Mouse (Mus musculus) embryonic stem cell, embryonic (primary cell): ENCODE measurements at regions not wholly inside any gene's neighbourhood (a gene's known extent, or its start where the extent isn't known, plus 50 kb on each side); places are given as distances from the start of the nearest gene placed in this dataset.

ENCODE experiments used
- CTCF ChIA-PET, 4 experiments: fragments of 300-600 bp in 2 of 4; fragments of 350-600 bp in 2 of 4; sonication (Branson Sonifier 250); formaldehyde crosslinking; loops; one replicate each; lab custom pipeline; 2022; ENCODE audit warnings: inconsistent platforms in 2 of 4; lab: Charles Lee
- POLR2A ChIA-PET, 4 experiments: fragments of 300-600 bp in 2 of 4; fragments of 350-600 bp in 2 of 4; sonication (Branson Sonifier 250); formaldehyde crosslinking; loops; one replicate each; lab custom pipeline; 2022; ENCODE audit warnings: antibody characterized with exemption in 4 of 4, inconsistent platforms in 1 of 4; lab: Charles Lee

- CTCF ChIA-PET = interaction anchor here in 1 of 4 experiments (0.9 kb wide), 1 partner anchor 403 kb away, joined by 3 read pairs; no protein-coding TSS in a partner anchor
- POLR2A ChIA-PET = no interaction called here
Observed at GRCm38 (mm10) chr10:9119249-9119648, 233.4 kb upstream of the Sash1 start.

DNA sequence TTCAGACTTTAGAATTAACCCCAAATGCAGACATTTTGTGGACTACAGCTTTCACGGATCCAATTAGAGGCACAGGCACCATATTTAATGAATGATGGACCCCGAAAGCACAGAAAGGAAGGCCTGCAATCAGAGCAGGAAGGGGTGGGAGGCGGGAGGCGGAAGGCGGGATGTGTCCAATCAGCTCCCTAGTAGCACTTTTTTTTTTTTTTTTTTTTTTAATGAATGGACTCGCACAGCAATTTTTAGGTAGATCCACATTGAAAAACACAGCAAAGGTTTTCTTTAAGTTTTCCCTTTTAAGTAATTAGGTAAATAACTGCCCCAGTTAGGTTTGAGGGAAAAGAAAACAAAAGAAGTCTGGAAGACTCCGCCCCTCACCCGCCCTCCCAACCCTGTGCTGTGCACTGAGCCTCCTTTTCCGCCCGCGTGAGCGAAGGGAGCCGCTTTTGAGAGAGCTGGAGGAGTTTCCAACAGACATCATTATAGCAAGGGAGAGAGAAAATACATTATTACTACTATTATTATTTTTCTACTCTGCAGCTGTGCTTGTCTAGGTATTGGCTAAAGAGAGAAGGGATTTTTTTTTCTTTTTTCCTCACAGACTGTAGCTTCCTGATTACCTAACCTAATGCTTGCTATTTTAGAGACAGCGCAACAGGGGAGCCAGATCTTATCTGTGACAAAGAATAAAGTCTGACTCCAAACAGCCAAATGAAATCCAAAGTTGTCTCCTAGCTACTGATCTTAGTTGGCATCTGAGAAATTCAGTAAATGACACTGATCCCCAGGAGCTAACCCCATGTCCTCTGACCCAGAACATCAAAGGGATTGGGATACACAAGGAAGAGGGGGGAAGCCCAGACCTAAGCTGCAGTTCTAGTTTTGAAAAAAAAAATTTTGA lies 232.0 kb upstream of the Sash1 start:
- ChIA-PET POLR2A (interaction anchor here in 1 of 4 experiments (0.6 kb wide), 2 partner anchors 455 to 606 kb away, joined by 3 to 4 read pairs; no protein-coding TSS in a partner anchor), CTCF (interaction anchor here in 2 of 4 experiments (0.6 kb wide), 2 partner anchors 32 to 1177 kb away, joined by 3 to 4 read pairs; no protein-coding TSS in a partner anchor)

GRCm38 (mm10) chr10:9117134-9117533 lies 231.3 kb upstream of the Sash1 start:
- POLR2A ChIA-PET = interaction anchor here in 1 of 4 experiments (0.6 to 1.2 kb wide), 2 partner anchors 19 to 606 kb away, joined by 3 read pairs; no protein-coding TSS in a partner anchor
- CTCF ChIA-PET = interaction anchor here in 2 of 4 experiments (0.6 kb wide), 2 partner anchors 31 to 1176 kb away, joined by 3 to 4 read pairs; no protein-coding TSS in a partner anchor

GRCm38 (mm10) chr10:9113706-9114105 lies 227.8 kb upstream of the Sash1 start:
- POLR2A ChIA-PET = no interaction called here
- CTCF ChIA-PET = no interaction called here

- POLR2A ChIA-PET = no interaction called here
- CTCF ChIA-PET = interaction anchor here in 1 of 4 experiments (0.8 kb wide), 1 partner anchor 345 kb away, joined by 3 read pairs; no protein-coding TSS in a partner anchor
Observed at GRCm38 (mm10) chr10:9111051-9111450, 225.2 kb upstream of the Sash1 start.

DNA sequence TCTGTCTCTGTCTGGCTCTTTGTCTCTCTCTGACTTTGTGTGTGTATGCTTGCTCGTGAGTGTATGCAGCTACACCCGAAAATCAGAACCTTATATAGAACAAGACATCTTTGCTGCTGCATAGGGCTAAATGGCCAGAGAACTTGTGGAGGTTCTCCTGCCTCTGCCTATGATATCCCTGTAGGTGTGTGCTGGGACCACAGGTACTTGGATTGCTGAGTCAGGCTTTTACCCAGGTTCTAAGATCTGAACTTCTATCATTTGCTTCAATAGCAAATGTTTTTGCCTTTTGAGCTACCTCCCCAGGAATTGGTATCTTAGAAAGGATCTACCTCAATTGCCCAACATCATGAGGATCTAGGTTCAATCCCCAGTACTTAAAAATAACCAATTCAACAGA lies 210.3 kb upstream of the Sash1 start:
- CTCF ChIA-PET = interaction anchor here in 1 of 4 experiments (0.5 kb wide), 1 partner anchor 88 kb away, joined by 5 read pairs; no protein-coding TSS in a partner anchor
- POLR2A ChIA-PET = no interaction called here

GRCm38 (mm10) chr10:9095163-9095562 lies 209.3 kb upstream of the Sash1 start:
- POLR2A ChIA-PET = no interaction called here
- CTCF ChIA-PET = interaction anchor here in 1 of 4 experiments (0.6 kb wide), 1 partner anchor 83 kb away, joined by 6 read pairs; no protein-coding TSS in a partner anchor

DNA sequence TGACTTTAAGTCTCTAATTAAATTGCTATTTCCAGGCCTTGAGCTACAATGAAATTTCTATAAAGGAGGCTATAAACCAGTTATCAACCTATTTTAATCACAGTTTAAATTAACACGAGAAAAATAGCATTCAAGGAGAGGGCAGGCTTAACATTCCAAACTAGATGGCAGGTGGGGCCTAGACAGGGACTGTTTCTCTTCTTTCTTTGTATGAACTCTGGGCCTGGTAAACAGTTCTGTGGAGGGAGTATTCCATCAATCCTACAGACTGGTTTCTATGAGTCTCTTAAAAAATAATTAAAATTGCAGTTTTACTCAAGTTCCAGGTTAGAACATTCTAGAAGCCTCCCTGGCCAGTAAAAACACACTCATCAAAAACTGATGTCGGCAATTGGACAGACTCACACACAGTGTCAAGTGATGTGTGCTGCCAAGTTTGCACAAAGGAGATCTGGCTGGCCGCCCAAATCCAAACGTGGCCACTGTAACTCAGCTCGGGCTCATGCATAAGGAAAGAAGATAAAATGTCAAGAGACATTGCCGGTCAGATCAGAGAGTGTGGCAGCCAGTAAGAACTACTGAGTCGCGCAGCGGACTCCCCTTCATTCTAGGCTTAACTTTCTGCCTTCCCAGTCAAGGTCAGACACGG lies 206.5 kb upstream of the Sash1 start:
- POLR2A ChIA-PET = no interaction called here
- CTCF ChIA-PET = no interaction called here

GRCm38 (mm10) chr10:9090961-9091360 lies 205.1 kb upstream of the Sash1 start:
- ChIA-PET CTCF (no interaction called here), POLR2A (interaction anchor here in 1 of 4 experiments (0.6 kb wide), 1 partner anchor 319 kb away, joined by 3 read pairs; no protein-coding TSS in a partner anchor)

DNA sequence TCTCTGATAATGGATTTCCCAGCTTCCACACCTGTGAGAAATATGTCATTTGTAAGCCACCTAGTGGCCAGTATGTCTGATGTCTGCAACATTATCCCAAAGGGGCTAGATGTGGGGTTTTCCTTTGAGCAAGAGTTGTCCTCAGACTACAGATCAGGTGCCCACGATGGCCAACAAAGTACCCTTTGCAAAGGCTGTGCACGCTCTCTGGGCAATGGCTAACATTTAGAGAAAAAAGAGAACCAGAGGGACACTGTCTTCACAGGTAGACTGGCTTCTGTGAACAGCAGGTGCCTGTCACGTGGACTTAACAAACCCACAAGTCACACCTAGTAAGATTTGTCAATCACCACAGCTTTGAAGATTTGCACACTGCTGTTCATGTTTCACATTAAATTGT lies 202.0 kb upstream of the Sash1 start:
- ChIA-PET POLR2A (interaction anchor here in 1 of 4 experiments (0.6 kb wide), 1 partner anchor 149 kb away, joined by 3 read pairs; no protein-coding TSS in a partner anchor), CTCF (no interaction called here)

GRCm38 (mm10) chr10:9087171-9087570 lies 201.3 kb upstream of the Sash1 start:
- CTCF ChIA-PET = no interaction called here
- POLR2A ChIA-PET = interaction anchor here in 1 of 4 experiments (0.6 kb wide), 1 partner anchor 150 kb away, joined by 3 read pairs; no protein-coding TSS in a partner anchor

GRCm38 (mm10) chr10:9086666-9087065 lies 200.8 kb upstream of the Sash1 start:
- ChIA-PET CTCF (no interaction called here), POLR2A (no interaction called here)

DNA sequence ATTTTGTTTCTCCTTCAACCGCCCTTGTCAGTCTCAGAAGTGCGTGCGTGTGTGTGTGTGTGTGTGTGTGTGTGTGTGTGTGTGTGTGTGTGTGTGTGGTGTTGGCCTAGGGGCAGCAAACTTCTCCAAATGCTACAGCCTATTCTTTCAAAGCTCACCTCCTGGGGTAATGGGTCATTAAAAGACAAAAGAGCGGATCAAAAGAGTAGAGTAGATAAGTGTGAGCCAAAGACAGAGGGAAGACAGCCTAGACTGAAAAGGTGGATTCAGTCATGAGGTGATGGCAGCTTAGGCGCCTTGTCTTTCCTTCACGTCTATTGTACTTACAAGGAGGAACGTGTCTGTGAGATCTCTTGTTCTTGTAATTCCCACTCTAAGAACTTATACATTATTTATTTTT lies 199.6 kb upstream of the Sash1 start:
- ChIA-PET POLR2A (interaction anchor here (0.5 to 0.8 kb wide), 8 partner anchors 17 to 505 kb away, joined by 3 to 10 read pairs (median 3); no protein-coding TSS in a partner anchor), CTCF (interaction anchor here in 3 of 4 experiments (0.6 kb wide), 10 partner anchors 14 to 954 kb away, joined by 3 to 7 read pairs (median 3); no protein-coding TSS in a partner anchor)

GRCm38 (mm10) chr10:9074916-9075315 lies 189.0 kb upstream of the Sash1 start:
- ChIA-PET CTCF (no interaction called here), POLR2A (no interaction called here)

GRCm38 (mm10) chr10:9071630-9072029 lies 185.8 kb upstream of the Sash1 start:
- ChIA-PET POLR2A (no interaction called here), CTCF (interaction anchor here in 1 of 4 experiments (0.6 to 0.7 kb wide), 2 partner anchors 9 to 56 kb away, joined by 3 read pairs; no protein-coding TSS in a partner anchor)

DNA sequence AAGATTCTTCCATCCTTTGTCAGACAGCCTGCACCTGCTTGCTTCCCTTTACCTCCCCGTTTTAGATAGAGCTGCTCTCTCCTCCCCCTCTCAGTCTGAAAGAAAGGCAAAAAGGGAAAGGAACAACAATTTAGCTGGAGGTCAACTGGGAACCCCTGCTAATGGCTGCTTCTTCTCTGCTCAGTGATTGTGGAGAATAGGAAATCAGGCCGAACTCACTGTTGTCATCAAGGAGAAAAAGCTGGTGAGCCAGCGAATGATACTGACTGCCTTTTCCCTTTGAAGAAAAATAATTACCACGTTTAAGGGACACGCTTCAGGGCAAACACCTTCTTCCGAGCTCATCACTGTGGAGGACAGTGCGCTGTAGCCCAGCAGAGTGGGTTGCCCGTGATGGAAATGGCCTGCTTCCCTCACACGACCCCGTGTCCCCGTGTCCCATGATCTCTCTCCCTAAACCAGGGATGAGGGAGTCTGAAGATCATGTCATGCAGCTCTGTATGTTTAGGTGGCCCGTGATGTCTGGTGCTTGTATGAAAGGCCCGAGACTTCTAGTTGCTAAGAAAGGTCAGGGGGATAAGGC lies 183.8 kb upstream of the Sash1 start:
- POLR2A ChIA-PET = no interaction called here
- CTCF ChIA-PET = interaction anchor here in 2 of 4 experiments (0.6 to 0.9 kb wide), 2 partner anchors 108 to 294 kb away, joined by 3 read pairs; no protein-coding TSS in a partner anchor

DNA sequence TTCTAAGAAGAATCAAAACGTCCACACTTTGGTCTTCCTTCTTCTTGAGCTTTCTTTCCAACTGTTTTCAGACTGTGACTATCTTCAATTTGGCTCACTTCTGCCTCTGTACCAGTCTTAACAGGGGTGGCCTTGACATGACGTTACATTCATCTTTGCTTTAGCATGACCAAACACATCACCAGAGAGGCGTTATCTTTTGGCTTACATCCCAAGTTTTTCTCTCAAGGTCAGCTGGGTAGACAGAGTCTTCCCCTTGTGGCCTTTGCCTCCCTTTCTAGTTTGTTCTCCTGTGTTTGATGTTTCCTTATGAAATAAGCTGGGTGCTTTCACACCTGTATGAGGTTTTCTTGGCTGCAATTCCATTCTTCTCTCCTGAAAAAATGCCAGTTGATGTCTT lies 180.7 kb upstream of the Sash1 start:
- POLR2A ChIA-PET = no interaction called here
- CTCF ChIA-PET = no interaction called here

DNA sequence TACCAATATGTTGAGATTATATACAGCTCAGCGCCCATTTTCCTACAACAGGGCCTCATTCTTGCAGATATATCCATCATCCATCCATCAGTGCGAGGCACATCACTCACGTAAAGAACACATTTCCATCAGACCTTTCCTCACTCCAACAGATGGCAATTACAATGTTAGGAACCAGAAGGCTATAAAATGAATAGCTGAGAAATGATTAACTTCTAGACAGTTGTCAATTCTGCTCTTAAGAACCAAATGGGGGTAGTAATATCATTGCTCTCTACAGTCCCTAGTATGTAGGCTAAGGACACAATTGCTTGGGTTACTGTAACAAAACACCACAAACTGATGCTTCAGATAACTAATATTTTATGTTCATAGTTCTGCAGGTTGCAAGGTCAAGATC lies 176.1 kb upstream of the Sash1 start:
- ChIA-PET CTCF (interaction anchor here in 1 of 4 experiments (0.6 kb wide), 1 partner anchor 481 kb away, joined by 3 read pairs; no protein-coding TSS in a partner anchor), POLR2A (no interaction called here)
